Mouse (Mus musculus): ENCODE measurements around the gene Lrrc74a.

DNA sequence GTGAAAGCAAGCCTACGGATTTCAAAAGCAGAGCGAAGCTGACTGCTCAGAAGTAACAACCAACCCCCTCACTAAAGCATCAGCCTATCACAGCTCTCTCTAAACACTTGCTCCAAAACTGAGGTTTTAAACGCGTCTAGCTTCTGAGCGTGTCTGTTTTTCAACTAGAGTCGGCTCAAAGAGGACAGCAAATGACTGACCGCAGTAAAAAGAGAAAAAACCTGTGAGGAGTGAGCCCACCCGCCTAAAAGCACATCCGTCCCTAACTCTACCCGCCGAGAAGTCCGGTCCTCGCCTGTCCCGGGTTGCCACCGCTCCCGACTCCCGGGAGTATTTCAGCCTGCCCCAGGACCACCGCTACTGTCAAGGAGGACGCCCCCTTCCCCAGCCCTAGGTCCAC, 8.5 kb upstream of the Lrrc74a start:
- TF ChIP-seq CTCF (IDR thresholded peaks at IDR 0.05; ENCODE audit: borderline replicate concordance, insufficient read depth, low read length) (no peak), POLR2A (IDR thresholded peaks at IDR 0.05; ENCODE audit: low read depth, low read length) (no peak)

All from embryonic fibroblast, embryonic 13.5 days (primary cell).